Mouse (Mus musculus): ENCODE data around the gene Arl8b. TPM values are rescaled to one million over a fixed set of nuclear protein-coding genes. Genes with fewer than 3 reads are reported as not detected.

Arl8b gene
- total and polyA plus RNA-seq, 3 experiments, result 37.7 to 120 (median 75.2) TPM

GRCm38 (mm10) chr6:108827336-108827920 lies 44.5 kb downstream of the Arl8b start:
- peak; percentile 49 for DNase-seq (ENCODE audit: low read depth, low spot score)
- no peaks in the 10 kb centered on the region for H3K9me3 ChIP-seq (replicated peaks; ENCODE audit: insufficient read depth, low read length)
- H3K27me3 ChIP-seq (ENCODE audit: control insufficient read depth in 1 of 2, insufficient read depth in 2 of 2, low read length in 2 of 2), result no peaks in the 10 kb centered on the region
- TF ChIP-seq RCOR1 (IDR thresholded peaks at IDR 0.05; ENCODE audit: low read depth, low read length), result 0 out of 2 replicates have a peak, but pooled peaks have one; percentile 37
- no peak for TF ChIP-seq USF1 (IDR thresholded peaks at IDR 0.05; ENCODE audit: low read depth, low read length)
- TF ChIP-seq MYB (IDR thresholded peaks at IDR 0.05; ENCODE audit: low read depth, low read length), result no peak
- peak; percentile 82 for TF ChIP-seq ZNF384 (IDR thresholded peaks at IDR 0.05; ENCODE audit: low read depth, low read length)
- H3K4me3 ChIP-seq (ENCODE audit: control insufficient read depth in 1 of 2, insufficient read depth in 1 of 2, low read depth in 2 of 2, low read length in 2 of 2), result peak overlapping the region; percentile 57 to 72; a peak in 3 of 4 replicates
- H3K4me1 ChIP-seq (ENCODE audit: control insufficient read depth in 1 of 2, insufficient read depth in 2 of 2, low read length in 2 of 2), result peaks cover 2 to 20% of the 10 kb centered on the region in 2 experiments
- peak overlapping the region; percentile 32 for H3K27ac ChIP-seq (ENCODE audit: control insufficient read depth, low read depth, low read length)
- H3K9ac ChIP-seq (ENCODE audit: control insufficient read depth, low read depth, low read length, poor library complexity, severe bottlenecking), result peak overlapping the region; percentile 56
- peaks cover 3 to 15% of the 10 kb centered on the region in 2 experiments for H3K36me3 ChIP-seq (ENCODE audit: control insufficient read depth in 1 of 2, insufficient read depth in 2 of 2, low read length in 2 of 2)
- H3K79me2 ChIP-seq (ENCODE audit: control insufficient read depth, insufficient read depth, low read length, poor library complexity), result peaks cover 18% of the 10 kb centered on the region

- peaks cover 0 to 24% of the 10 kb centered on the region in 2 experiments; a peak in 2 of 4 replicates for H3K36me3 ChIP-seq (ENCODE audit: control insufficient read depth in 1 of 2, insufficient read depth in 2 of 2, low read length in 2 of 2)
- no peaks in the 10 kb centered on the region for H3K27me3 ChIP-seq (ENCODE audit: control insufficient read depth in 1 of 2, insufficient read depth in 2 of 2, low read length in 2 of 2)
- peak within 1 kb of the TSS; percentile 93 for H3K9ac ChIP-seq (ENCODE audit: control insufficient read depth, low read depth, low read length, poor library complexity, severe bottlenecking)
- H3K4me3 ChIP-seq (ENCODE audit: control insufficient read depth in 1 of 2, insufficient read depth in 1 of 2, low read depth in 2 of 2, low read length in 2 of 2), result peak within 1 kb of the TSS; percentile 76 to 97
- H3K9me3 ChIP-seq (replicated peaks; ENCODE audit: insufficient read depth, low read length), result no peaks in the 10 kb centered on the region
- H3K79me2 ChIP-seq (ENCODE audit: control insufficient read depth, insufficient read depth, low read length, poor library complexity), result peaks cover 20% of the 10 kb centered on the region
- peak; percentile 96 for DNase-seq (ENCODE audit: low read depth, low spot score)
- peaks cover 9 to 27% of the 10 kb centered on the region in 2 experiments for H3K4me1 ChIP-seq (ENCODE audit: control insufficient read depth in 1 of 2, insufficient read depth in 2 of 2, low read length in 2 of 2)
- TF ChIP-seq MAFK (IDR thresholded peaks at IDR 0.05; ENCODE audit: borderline replicate concordance, low read depth, low read length) (no peak), POLR2A (IDR thresholded peaks at IDR 0.05; ENCODE audit: control insufficient read depth in 1 of 2, insufficient read depth in 1 of 2, low read depth in 1 of 2, low read length in 2 of 2, poor library complexity in 1 of 2) (peak; percentile 85 to 95), MXI1 (IDR thresholded peaks at IDR 0.05; ENCODE audit: low read depth, low read length) (peak; percentile 65; the same call in 1 of the 2 replicates), ZKSCAN1 (IDR thresholded peaks at IDR 0.05; ENCODE audit: low read depth, low read length) (no peak), MAX (IDR thresholded peaks at IDR 0.05; ENCODE audit: low read length) (peak; percentile 38), E2F4 (IDR thresholded peaks at IDR 0.05; ENCODE audit: borderline replicate concordance, low read depth, low read length) (no peak), NELFE (IDR thresholded peaks at IDR 0.05; ENCODE audit: low read depth, low read length) (peak; percentile 89), UBTF (IDR thresholded peaks at IDR 0.05; ENCODE audit: borderline replicate concordance, insufficient read depth, low read depth, low read length) (peak; percentile 54; the same call in 1 of the 2 replicates), CTCF (IDR thresholded peaks at IDR 0.05 in 2 of 3, conservative IDR thresholded peaks at IDR 0.05 in 1 of 3; ENCODE audit: control insufficient read depth in 1 of 3, insufficient read depth in 1 of 3, low read depth in 2 of 3, low read length in 3 of 3, poor library complexity in 1 of 3, severe bottlenecking in 1 of 3) (no peak), POLR2AphosphoS5 (IDR thresholded peaks at IDR 0.05; ENCODE audit: borderline replicate concordance, low read depth, low read length) (no peak), POLR2AphosphoS2 (IDR thresholded peaks at IDR 0.05; ENCODE audit: low read length) (peak; percentile 61; the same call in 1 of the 2 replicates), BHLHE40 (IDR thresholded peaks at IDR 0.05; ENCODE audit: borderline replicate concordance, low read depth, low read length) (0 out of 2 replicates have a peak, but pooled peaks have one; percentile 9), ETS1 (IDR thresholded peaks at IDR 0.05; ENCODE audit: low read depth, low read length) (0 out of 2 replicates have a peak, but pooled peaks have one; percentile 33), SIN3A (IDR thresholded peaks at IDR 0.05; ENCODE audit: low read length) (peak; percentile 51; the same call in 1 of the 2 replicates), TAL1 (IDR thresholded peaks at IDR 0.05; ENCODE audit: low read length) (no peak), NRF1 (IDR thresholded peaks at IDR 0.05; ENCODE audit: insufficient read depth, low read depth, low read length, poor library complexity, severe bottlenecking) (peak; percentile 31; the same call in 1 of the 2 replicates), CHD1 (IDR thresholded peaks at IDR 0.05; ENCODE audit: low read depth, low read length) (no peak), GABPA (IDR thresholded peaks at IDR 0.05; ENCODE audit: low read depth, low read length) (no peak), USF1 (IDR thresholded peaks at IDR 0.05; ENCODE audit: low read depth, low read length) (peak; percentile 72), HCFC1 (IDR thresholded peaks at IDR 0.05; ENCODE audit: low read depth, low read length) (peak; percentile 72; the same call in 1 of the 2 replicates), MYB (IDR thresholded peaks at IDR 0.05; ENCODE audit: low read depth, low read length) (0 out of 2 replicates have a peak, but pooled peaks have one; percentile 18), TCF12 (IDR thresholded peaks at IDR 0.05; ENCODE audit: low read depth, low read length) (peak; percentile 44), MAZ (IDR thresholded peaks at IDR 0.05; ENCODE audit: low read depth, low read length) (peak; percentile 84; the same call in 1 of the 2 replicates), ELF1 (IDR thresholded peaks at IDR 0.05; ENCODE audit: low read depth, low read length) (peak; percentile 81), TBP (IDR thresholded peaks at IDR 0.05; ENCODE audit: low read depth, low read length) (peak; percentile 37; the same call in 1 of the 2 replicates)
- H3K27ac ChIP-seq (ENCODE audit: control insufficient read depth, low read depth, low read length), result peak within 1 kb of the TSS; percentile 64
These were observed 45.5 kb downstream of the Arl8b start, which contains the start of gene Edem1 for GRCm38 (mm10) chr6:108828234-108828868. Gene Edem1 (plus strand): TSS chr6:108828641.
